Mouse (Mus musculus) embryonic fibroblast, embryonic 13.5 days (primary cell): ENCODE data around the gene Nipsnap3b. TPM values are rescaled to one million over a fixed set of nuclear protein-coding genes. Genes with fewer than 3 reads are reported as not detected.

Experiments used
- H3K27ac ChIP-seq: 2 replicates; pipeline ENCODE4 v1.5.1; 2012; ENCODE audit warnings: low read length, control low read depth, inconsistent platforms; ENCODE audit not compliant: insufficient read depth
- H3K4me1 ChIP-seq: 2 replicates; pipeline ENCODE4 v1.6.1; 2011; ENCODE audit warnings: low read length; ENCODE audit not compliant: control insufficient read depth, insufficient read depth
- H3K4me3 ChIP-seq: 2 replicates; pipeline ENCODE4 v1.5.1; 2011; ENCODE audit warnings: mild to moderate bottlenecking, control low read depth, low read length; ENCODE audit not compliant: insufficient read depth
- CTCF ChIP-seq: IDR thresholded peaks from 2 replicates; pipeline ENCODE4 v1.5.1; 2011; ENCODE audit warnings: mild to moderate bottlenecking, control low read depth, low read length, moderate library complexity, borderline replicate concordance; ENCODE audit not compliant: insufficient read depth
- POLR2A ChIP-seq: IDR thresholded peaks from 2 replicates; pipeline ENCODE4 v1.6.1; 2011; ENCODE audit warnings: low read depth, mild to moderate bottlenecking, control low read depth, low read length, moderate library complexity
- polyA plus RNA-seq: library from polyadenylated mRNA; stranded (reverse); fragments of >200 nt; gene quantifications from 2 replicates; pipeline ENCODE4 v1.2.4, GENCODE M21; 2011; ENCODE audit warnings: low read depth; ENCODE audit not compliant: missing spikeins, insufficient read length

Nipsnap3b gene
- 40.9 and 48.2 TPM in 2 replicates for polyA plus RNA-seq

DNA sequence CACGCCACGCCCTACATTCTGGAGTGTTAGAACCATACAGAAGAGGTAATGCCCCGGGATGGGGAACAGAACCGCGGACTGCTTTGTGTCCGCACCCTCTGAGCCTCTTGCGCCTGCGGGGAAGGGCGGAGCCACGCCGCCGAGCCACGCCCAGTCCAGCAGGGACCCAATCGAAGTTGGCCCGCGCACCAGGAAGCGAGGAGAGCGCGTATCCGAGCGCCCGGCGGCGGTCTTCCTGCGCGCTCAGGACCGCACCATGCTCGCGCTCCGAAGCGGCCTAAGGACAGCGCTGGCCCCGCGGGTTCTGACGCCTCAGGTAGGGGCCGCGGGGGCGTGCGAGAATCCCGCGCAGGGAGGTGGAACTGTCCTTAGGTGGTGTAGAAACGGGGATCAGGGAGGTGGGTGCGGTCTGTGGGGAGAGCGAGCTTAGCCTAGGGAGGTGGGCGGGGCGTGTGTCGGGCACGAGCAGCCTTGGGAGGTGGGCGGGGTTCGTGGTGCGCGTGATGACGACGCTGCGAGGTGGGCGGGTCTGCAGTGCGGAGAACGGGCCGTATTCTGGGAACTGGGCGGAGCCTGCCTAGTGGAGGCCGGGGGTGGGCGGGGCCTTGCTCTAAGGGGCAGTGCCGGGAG, at the start of gene Nipsnap3b:
Gene Nipsnap3b, plus strand, starts transcription at position 149 of the 630 bp plus-strand sequence.
- TF ChIP-seq POLR2A (peak; percentile 86), CTCF (no peak)

GRCm38 (mm10) chr4:52964247-52964646, 47.4 kb upstream of the Nipsnap3b start, which contains the start of gene Olfr270:
Gene Olfr270, plus strand, starts transcription at chr4:52964547.
- Histone ChIP-seq H3K4me1 (no peaks in the 10 kb centered on the region), H3K4me3 (no peak within 1 kb of the TSS), H3K27ac (no peak within 1 kb of the TSS)
- TF ChIP-seq POLR2A: no peak
- TF ChIP-seq CTCF: no peak

More for the DNA sequence above, at the start of gene Nipsnap3b:
- no peak within 1 kb of the TSS for H3K27ac ChIP-seq
- peak within 1 kb of the TSS; percentile 75 for H3K4me3 ChIP-seq
- H3K4me1 ChIP-seq: no peaks in the 10 kb centered on the region

DNA sequence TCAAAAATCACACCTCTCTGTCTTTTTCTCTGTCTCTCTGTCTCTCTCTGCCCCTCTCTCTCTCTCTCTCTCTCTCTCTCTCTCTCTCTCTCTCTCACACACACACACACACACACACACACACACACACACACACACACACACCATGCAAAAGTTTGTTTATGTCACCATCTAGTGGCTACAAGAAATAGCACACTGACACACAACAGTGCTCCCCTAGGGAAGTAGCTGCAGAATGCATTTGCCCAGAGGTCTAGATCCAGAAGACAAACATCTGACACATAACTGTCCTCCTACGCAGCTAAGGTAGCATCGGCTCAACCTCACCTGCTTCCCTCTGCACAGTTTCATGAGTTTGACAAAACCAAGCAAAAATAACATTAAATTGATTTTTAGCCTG, 26.5 kb upstream of the Nipsnap3b start:
- no peak for TF ChIP-seq POLR2A
- TF ChIP-seq CTCF: no peak
- H3K4me1 ChIP-seq: no peaks in the 10 kb centered on the region

GRCm38 (mm10) chr4:52986266-52986665, 25.4 kb upstream of the Nipsnap3b start:
- no peak overlapping the region for H3K27ac ChIP-seq
- no peak overlapping the region for H3K4me3 ChIP-seq
- no peak for TF ChIP-seq CTCF
- TF ChIP-seq POLR2A: no peak
- no peaks in the 10 kb centered on the region for H3K4me1 ChIP-seq

More for the DNA sequence above, 26.5 kb upstream of the Nipsnap3b start:
- H3K27ac ChIP-seq: no peak overlapping the region
- no peak overlapping the region for H3K4me3 ChIP-seq

DNA sequence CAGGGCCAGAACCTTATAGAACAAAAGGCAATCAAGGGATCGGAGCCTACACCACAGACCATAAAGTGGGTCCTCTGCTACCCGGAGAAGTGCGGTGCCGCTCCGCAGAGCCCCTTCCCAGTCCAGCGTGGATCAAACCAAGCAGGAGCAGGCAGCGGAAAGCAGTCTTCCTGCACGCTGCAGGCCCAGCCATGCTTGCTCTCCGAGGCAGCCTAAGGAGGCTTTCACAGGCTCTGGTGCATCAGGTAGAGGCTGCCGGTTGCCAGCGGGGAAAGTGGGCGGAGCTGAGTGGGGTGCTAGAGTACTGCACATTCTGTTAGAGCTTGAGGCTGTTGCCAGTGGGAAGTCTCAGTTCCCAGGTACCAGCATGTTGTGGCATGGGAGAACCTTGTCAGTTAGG, 22.4 kb upstream of the Nipsnap3b start, which contains the start of gene Nipsnap3a:
Gene Nipsnap3a, plus strand, starts transcription at position 25 of the 400 bp plus-strand sequence.
- Histone ChIP-seq H3K27ac (no peak within 1 kb of the TSS), H3K4me1 (no peaks in the 10 kb centered on the region), H3K4me3 (no peak within 1 kb of the TSS)
- TF ChIP-seq POLR2A: no peak

DNA sequence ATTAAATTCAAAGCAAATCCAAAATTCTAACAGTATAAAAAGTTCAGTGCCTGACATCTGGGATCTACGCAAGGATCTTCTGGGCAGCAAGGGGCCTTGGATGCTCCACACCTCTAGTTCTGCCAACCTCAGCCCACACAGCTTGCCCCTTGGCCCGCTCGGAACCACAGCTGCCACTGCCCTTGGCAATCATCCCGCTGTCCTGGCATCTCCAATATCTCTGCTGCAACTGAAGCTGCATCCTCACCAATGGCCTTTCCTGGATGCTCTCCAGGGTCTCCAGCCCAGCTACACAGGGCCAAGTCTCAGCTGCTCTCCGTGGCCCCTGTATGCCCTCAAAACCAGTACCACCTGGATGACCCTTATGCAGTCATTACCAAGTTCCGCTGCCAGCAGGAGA, 12.2 kb upstream of the Nipsnap3b start:
- TF ChIP-seq CTCF (no peak), POLR2A (no peak)
- Histone ChIP-seq H3K27ac (no peak overlapping the region), H3K4me3 (no peak overlapping the region)

GRCm38 (mm10) chr4:53000154-53000553, 11.5 kb upstream of the Nipsnap3b start:
- TF ChIP-seq POLR2A (no peak), CTCF (no peak)
- H3K4me1 ChIP-seq: no peaks in the 10 kb centered on the region
- H3K4me3 ChIP-seq: no peak overlapping the region
- H3K27ac ChIP-seq: no peak overlapping the region

More for the DNA sequence above, 12.2 kb upstream of the Nipsnap3b start:
- no peaks in the 10 kb centered on the region for H3K4me1 ChIP-seq

DNA sequence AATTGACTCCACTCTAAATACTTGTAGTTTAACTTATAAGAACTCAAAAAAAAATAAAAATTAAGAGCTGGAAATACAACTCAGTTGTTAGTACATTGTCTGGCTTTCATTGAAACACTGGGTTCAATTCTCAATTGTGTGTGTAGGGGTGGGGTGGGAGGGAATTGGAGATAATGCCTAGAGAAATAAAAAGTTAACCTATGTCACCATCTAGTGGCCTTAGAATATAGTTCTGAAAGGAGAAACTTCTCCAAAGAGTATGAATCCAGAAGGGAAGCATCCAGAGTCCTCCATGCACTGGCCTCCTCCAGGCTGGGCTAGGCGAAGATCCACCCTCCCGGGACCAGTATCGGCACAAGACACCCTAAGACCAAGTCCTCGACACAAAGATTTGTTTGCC, 2.5 kb upstream of the Nipsnap3b start:
- H3K4me1 ChIP-seq: no peaks in the 10 kb centered on the region
- no peak overlapping the region for H3K4me3 ChIP-seq
- H3K27ac ChIP-seq: no peak overlapping the region
- TF ChIP-seq POLR2A (no peak), CTCF (no peak)

DNA sequence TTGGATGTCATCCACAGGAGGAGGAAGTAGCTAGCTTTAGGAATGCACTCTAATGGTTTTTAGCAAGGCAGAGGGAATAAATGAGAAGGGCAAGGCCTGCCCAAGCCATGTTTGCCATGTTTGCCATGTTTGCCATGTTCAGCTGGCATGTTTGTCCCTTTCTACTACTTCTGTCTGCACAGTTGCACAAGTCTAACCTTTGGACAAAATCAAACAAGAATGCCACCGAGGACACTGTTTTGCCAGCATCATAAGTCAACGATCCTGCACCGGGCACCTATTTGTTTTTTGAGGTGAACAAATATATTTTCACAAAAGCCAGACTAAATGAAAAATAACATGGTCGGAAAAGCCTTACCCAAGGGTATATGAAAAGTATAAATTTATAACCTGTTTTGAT, 1.8 kb upstream of the Nipsnap3b start:
- TF ChIP-seq CTCF (no peak), POLR2A (no peak)
- Histone ChIP-seq H3K27ac (no peak overlapping the region), H3K4me3 (no peak overlapping the region), H3K4me1 (no peaks in the 10 kb centered on the region)

DNA sequence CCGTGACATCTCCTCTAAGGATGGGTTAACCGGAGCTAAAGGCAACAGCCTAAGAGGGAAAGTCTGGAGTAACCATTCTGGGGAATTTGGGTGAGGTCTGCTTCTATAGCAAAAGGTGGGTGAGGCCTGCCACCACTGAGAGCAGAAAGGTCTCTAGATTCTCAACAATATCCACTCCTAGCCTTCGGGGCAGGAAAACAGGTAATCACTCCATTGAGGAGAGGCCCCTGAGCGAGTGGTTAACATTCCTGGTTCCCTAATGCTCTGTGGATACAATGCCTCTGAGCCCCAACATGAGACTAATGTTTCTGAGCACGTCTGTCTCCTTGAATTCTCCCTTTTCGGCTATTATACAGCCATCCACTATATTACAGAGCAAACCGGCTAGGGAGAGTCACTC, 2.7 kb downstream of the Nipsnap3b start:
- TF ChIP-seq POLR2A (no peak), CTCF (no peak)
- H3K4me1 ChIP-seq: no peaks in the 10 kb centered on the region
- H3K4me3 ChIP-seq: no peak overlapping the region
- H3K27ac ChIP-seq: no peak overlapping the region
